Mouse (Mus musculus) C2C12 (cell line): ENCODE measurements at regions not wholly inside any gene's neighbourhood (a gene's known extent, or its start where the extent isn't known, plus 50 kb on each side); places are given as distances from the start of the nearest gene placed in this dataset.

Source experiments
- CEBPB ChIP-seq: IDR thresholded peaks from one replicate; pipeline ENCODE4 v1.6.1; 2011; ENCODE audit warnings: low read depth, mild to moderate bottlenecking, control low read depth, moderate library complexity
- CTCF ChIP-seq: IDR thresholded peaks from one replicate; pipeline ENCODE4 v1.5.1; 2011; ENCODE audit not compliant: control insufficient read depth, insufficient read depth, insufficient read length
- MAX ChIP-seq: IDR thresholded peaks from one replicate; pipeline ENCODE4 v1.6.1; 2011; ENCODE audit warnings: mild to moderate bottlenecking, control low read depth
- MYOD1 ChIP-seq: IDR thresholded peaks from one replicate; pipeline ENCODE4 v1.6.1; 2011; ENCODE audit warnings: low read depth; ENCODE audit not compliant: control insufficient read depth, insufficient read length
- USF1 ChIP-seq: IDR thresholded peaks from one replicate; pipeline ENCODE4 v1.6.1; 2011; ENCODE audit warnings: low read depth, mild to moderate bottlenecking, control low read depth, moderate library complexity

GRCm38 (mm10) chr2:106228249-106228648 lies 224.9 kb upstream of the Dnajc24 start:
- no peak for TF ChIP-seq CTCF
- no peak for TF ChIP-seq MYOD1
- no peak for TF ChIP-seq USF1
- no peak for TF ChIP-seq MAX
- TF ChIP-seq CEBPB: no peak
